Mouse (Mus musculus) G1E (cell line): ENCODE results near the gene Wfikkn2.

Experiments
- CTCF ChIP-seq: IDR thresholded peaks from 2 replicates; pipeline ENCODE4 v1.5.1; 2012; ENCODE audit warnings: low read depth, low read length, inconsistent platforms, mixed read lengths
- GATA1 ChIP-seq: IDR thresholded peaks from 2 replicates; pipeline ENCODE4 v1.6.1; 2012; ENCODE audit warnings: borderline replicate concordance, low read length, inconsistent platforms, mixed read lengths

DNA sequence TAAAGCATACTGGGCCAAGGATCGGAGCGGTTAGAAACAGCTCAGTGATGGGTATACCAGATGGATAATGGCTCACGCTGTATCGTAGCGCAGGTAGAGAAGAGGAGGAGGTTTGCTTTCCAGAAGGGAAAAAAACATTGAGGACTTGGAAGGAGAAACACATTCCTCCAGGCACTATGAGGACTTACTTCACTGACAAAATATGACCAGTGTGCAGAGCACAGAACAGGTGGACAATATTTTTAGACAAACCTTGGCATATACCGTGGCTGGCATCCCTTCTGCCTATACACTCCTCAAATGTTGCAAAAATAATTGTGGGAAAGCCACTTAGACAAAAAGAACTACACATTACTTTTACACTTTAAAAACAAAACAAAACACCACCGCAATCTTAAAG is 24.5 kb downstream of the Wfikkn2 start:
- no peak for TF ChIP-seq CTCF
- no peak for TF ChIP-seq GATA1
